Mouse (Mus musculus): ENCODE measurements at regions not wholly inside any gene's neighbourhood (a gene's known extent, or its start where the extent isn't known, plus 50 kb on each side); places are given as distances from the start of the nearest gene placed in this dataset.
"Not testable (repeated sequence)": the region's sequence is repeated elsewhere in the genome, so short reads cannot be mapped to it uniquely, and the experiment has no call there.

DNA sequence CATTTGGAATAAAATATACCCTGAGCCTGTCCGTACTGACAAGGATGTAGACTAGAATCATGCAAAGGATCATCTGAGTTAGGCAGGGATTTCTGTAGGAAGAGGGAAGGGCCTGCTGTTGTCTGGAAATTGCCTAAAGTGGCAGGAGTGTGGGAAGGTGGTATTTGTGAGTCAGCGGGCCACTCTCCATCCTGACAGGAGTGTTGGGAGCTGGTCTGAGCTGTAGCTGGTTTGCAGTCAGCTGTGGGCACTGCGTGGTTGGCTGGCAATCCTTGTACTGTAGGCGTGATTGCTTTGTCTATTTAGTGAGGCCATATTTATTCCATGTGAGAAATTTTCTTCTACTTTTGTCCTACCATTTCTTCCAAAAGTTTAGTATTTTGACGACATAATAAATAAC lies 524.2 kb upstream of the BB014433 start:
- ATAC-seq (ENCODE audit: low FRiP score, low read depth) = no peak
- Histone ChIP-seq H3K4me1 (replicated peaks) (no peaks in the 10 kb centered on the region), H3K27ac (replicated peaks) (no peak overlapping the region), H3K36me3 (no peaks in the 10 kb centered on the region), H3K4me2 (no peak overlapping the region), H3K27me3 (no peaks in the 10 kb centered on the region), H3K9me3 (no peaks in the 10 kb centered on the region), H3K9ac (no peak overlapping the region), H3K4me3 (no peak overlapping the region)
- 90% methylated on average over 5 of the region's 5 CpGs for whole genome bisulfite sequencing

DNA sequence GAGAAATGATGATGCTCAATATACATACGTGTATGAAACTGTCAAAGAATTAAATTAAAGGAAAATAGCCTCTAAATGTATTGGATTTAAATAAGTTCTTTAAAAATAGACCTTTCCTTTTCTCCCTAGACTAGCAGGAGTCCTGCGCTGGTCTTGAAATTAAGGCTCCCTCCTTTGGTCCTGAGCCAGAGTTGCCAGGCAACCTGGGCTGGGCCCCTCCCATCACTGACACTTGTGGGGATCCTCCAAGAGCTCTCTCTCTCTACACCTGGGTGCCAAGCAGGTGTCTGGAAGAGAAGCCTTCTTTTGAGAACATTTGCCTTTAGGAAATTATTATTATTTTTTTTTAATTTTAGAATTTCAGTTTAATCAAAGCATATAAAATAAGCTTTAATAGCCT lies 521.9 kb upstream of the BB014433 start:
- 65% methylated on average over 2 of the region's 2 CpGs for WGBS
- H3K9ac ChIP-seq = no peak overlapping the region

DNA sequence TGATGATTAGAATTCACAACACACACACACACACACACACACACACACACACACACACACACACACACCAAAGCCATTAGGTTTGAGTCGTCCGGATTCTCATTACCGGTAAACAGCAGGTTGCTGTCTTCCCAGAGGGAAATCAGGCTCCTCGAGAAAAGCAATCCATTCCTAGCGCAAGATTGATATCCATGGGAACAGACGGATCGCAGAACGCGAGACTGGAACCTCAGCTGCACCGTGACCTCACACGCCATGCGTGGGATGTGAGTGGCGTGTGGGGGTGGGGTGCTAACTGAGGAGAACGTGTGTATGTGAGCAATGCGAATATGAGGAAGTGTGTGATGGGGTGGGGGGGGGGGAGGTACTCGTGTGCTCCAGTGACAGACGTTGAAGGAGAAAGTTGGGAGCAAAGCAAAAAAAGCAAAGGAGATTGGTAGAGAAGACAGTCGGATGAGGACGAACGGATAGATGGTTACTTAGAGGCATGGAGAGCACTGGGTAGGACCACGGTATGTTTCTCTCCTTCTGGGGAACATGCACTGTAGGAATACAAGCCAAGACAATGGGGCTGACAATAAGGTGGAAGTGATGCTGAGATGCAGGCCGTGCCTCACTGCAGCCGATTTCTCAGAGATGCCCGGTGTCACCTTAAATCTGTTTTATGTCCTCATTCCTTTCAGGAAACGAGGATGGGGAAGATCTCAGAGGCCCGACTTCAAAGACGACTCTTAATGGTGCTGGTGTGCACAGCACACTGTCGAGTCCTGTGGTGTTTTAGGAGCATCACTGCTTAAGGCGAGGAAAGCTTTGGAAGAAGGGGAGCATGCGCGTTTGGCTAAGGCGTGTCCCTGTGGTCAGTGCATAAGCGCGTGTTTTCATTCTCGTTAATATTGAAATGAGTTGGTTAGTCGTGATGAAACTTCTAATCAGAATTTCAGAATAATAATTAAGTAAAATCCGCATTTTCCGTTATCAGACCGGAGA lies 516.7 kb upstream of the BB014433 start:
- peak overlapping the region; percentile 34 for H3K4me2 ChIP-seq

More for the DNA sequence above, 521.9 kb upstream of the BB014433 start:
- Histone ChIP-seq H3K36me3 (no peaks in the 10 kb centered on the region), H3K4me1 (replicated peaks) (peaks cover 3% of the 10 kb centered on the region), H3K9me3 (no peaks in the 10 kb centered on the region), H3K4me3 (no peak overlapping the region), H3K27ac (replicated peaks) (no peak overlapping the region), H3K27me3 (no peaks in the 10 kb centered on the region), H3K4me2 (no peak overlapping the region)
- no peak for ATAC-seq (ENCODE audit: low FRiP score, low read depth)

DNA sequence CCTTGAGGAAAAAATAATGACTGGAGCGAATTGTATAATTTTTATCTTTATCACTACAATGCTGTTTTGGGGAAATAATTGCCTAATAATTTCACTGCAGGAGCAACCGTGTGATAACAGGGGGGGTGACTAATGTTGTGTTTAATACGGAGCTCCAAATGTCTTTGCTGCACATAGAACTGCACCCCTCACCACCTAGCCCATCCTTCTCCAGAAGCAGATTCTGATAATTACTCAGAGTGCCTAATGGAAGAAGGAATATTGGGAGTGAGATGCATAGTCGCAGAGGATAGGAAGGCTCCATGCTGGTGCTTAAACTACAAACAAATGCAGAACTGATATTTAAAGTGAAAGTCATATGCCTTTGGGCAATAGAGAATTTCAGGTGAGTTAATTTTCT lies 486.1 kb upstream of the BB014433 start:
- Histone ChIP-seq H3K27me3 (no peaks in the 10 kb centered on the region), H3K36me3 (no peaks in the 10 kb centered on the region), H3K9me3 (no peaks in the 10 kb centered on the region), H3K4me2 (no peak overlapping the region), H3K4me1 (replicated peaks) (no peaks in the 10 kb centered on the region), H3K4me3 (no peak overlapping the region), H3K9ac (no peak overlapping the region), H3K27ac (replicated peaks) (no peak overlapping the region)
- WGBS = 66% methylated on average over 4 of the region's 4 CpGs
- ATAC-seq (ENCODE audit: low FRiP score, low read depth) = peak; percentile 61; the same call in 1 of the 2 replicates

More for the DNA sequence above, 516.7 kb upstream of the BB014433 start:
- peaks cover 5% of the 10 kb centered on the region for H3K4me1 ChIP-seq (replicated peaks)
- H3K9ac ChIP-seq = no peak overlapping the region
- H3K9me3 ChIP-seq = no peaks in the 10 kb centered on the region
- H3K36me3 ChIP-seq = no peaks in the 10 kb centered on the region
- no peak overlapping the region for H3K4me3 ChIP-seq
- peak; percentile 61; the same call in 1 of the 2 replicates for ATAC-seq (ENCODE audit: low FRiP score, low read depth)
- H3K27me3 ChIP-seq = no peaks in the 10 kb centered on the region
- no peak overlapping the region for H3K27ac ChIP-seq (replicated peaks)
- WGBS = 65% methylated on average over 39 of the region's 39 CpGs

DNA sequence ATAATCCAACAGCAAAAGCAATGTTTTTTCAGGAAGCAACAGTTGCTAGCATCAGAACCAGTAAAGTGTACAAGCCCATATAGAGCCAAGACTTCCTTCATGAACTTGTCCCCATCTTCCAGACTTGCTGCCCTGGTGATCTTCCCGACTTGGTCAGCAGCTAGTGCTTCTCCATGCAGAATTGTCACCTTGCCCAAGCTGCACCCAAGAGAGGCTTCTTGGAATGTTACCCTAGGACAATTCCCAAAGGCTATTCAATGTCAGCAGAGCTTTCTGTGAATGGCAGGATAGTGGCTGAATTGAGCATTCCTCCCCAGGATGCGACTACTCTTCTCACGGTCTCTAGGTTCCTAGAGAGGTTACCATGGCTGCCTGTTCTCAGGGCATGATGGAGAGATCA lies 479.6 kb upstream of the BB014433 start:
- H3K4me2 ChIP-seq = no peak overlapping the region
- H3K9ac ChIP-seq = no peak overlapping the region
- no peak overlapping the region for H3K4me3 ChIP-seq
- no peaks in the 10 kb centered on the region for H3K4me1 ChIP-seq (replicated peaks)
- no peak for ATAC-seq (ENCODE audit: low FRiP score, low read depth)
- no peaks in the 10 kb centered on the region for H3K36me3 ChIP-seq
- WGBS = 90% methylated on average over 3 of the region's 3 CpGs
- H3K9me3 ChIP-seq = no peaks in the 10 kb centered on the region
- H3K27me3 ChIP-seq = no peaks in the 10 kb centered on the region
- no peak overlapping the region for H3K27ac ChIP-seq (replicated peaks)

DNA sequence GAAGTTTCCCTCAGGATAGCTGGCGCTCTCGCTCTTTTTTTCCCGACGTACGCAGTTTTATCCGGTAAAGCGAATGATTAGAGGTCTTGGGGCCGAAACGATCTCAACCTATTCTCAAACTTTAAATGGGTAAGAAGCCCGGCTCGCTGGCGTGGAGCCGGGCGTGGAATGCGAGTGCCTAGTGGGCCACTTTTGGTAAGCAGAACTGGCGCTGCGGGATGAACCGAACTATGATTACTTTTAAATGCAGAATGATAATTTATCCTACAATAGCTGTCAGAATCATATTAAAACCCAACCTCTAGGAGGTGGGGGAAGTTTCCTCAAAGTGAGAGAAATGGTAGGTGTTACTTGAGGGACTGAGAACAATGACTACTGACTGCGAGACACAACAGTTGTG lies 474.0 kb upstream of the BB014433 start:
- H3K27me3 ChIP-seq; H3K36me3 ChIP-seq; H3K4me3 ChIP-seq; H3K4me1 ChIP-seq (replicated peaks); H3K4me2 ChIP-seq; ATAC-seq (ENCODE audit: low FRiP score, low read depth); H3K9ac ChIP-seq; H3K27ac ChIP-seq (replicated peaks); H3K9me3 ChIP-seq: not testable (repeated sequence)
- 69% methylated on average over 19 of the region's 19 CpGs for WGBS

DNA sequence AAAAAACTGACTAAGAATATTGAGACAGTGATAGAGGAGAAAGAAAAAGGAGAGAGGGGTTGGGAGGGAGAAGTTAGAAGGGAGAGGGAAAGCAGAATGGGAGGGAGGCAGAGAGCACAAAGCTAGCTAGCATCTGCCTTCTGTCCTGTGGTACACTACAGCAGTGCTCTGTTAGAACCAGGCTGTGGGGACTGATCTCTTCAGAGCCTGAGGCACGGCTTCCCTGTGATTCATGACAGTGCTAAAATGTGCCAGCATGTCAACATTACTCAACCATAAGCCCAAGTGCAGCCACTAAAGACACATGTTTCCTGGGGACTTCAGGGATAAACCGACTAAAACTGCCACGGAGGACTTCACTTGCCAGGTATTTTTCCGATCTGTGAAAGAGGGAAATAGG lies 455.1 kb upstream of the BB014433 start:
- Histone ChIP-seq H3K27ac (replicated peaks) (no peak overlapping the region), H3K4me3 (no peak overlapping the region), H3K27me3 (no peaks in the 10 kb centered on the region), H3K9ac (no peak overlapping the region), H3K4me1 (replicated peaks) (no peaks in the 10 kb centered on the region), H3K4me2 (no peak overlapping the region), H3K36me3 (no peaks in the 10 kb centered on the region), H3K9me3 (no peaks in the 10 kb centered on the region)
- WGBS = 80% methylated on average over 4 of the region's 4 CpGs
- ATAC-seq (ENCODE audit: low FRiP score, low read depth) = no peak

DNA sequence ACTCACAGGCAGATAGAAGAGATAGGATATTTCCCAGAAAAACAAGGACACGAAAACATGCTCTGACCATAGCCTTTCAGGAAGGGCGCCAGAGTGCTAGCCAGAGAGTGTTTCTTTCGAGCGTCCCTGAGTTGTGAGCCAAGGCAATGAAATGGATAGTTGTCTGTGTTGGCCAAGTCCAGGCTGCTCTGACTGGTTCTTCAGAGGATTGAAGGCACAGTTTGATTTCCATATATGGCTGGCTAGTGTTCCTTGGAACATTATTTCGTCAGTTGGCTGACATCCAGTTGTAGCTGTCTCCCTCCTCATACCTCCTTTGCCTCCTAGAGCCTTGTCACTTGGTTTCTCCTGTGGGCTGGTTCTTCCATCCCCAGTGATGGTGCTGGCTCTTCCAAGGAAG lies 451.7 kb upstream of the BB014433 start:
- Histone ChIP-seq H3K36me3 (no peaks in the 10 kb centered on the region), H3K9ac (no peak overlapping the region), H3K4me3 (no peak overlapping the region), H3K27me3 (no peaks in the 10 kb centered on the region), H3K9me3 (no peaks in the 10 kb centered on the region), H3K4me2 (no peak overlapping the region), H3K27ac (replicated peaks) (no peak overlapping the region), H3K4me1 (replicated peaks) (no peaks in the 10 kb centered on the region)
- ATAC-seq (ENCODE audit: low FRiP score, low read depth) = no peak
- 80% methylated on average over 5 of the region's 5 CpGs for WGBS

DNA sequence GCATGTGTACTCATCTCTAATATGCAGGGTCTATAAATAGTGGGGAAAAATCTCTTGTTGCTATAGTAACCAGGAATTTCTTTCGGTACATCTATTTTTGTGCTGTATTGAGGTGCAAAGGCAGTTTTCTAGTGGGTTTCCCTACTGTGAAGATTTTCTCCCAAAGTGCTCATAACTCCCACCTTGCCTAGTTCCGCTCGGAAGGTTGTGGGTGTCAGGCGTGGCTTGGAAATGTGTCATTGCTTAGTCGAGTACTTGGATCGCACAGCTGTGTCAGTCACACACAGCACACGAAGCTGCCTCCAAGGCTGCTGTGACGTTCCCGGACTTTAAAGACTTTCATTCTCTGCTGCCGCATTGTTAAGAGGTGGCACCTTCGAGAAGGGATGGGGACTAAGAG lies 450.4 kb upstream of the BB014433 start:
- H3K9me3 ChIP-seq = no peaks in the 10 kb centered on the region
- no peak overlapping the region for H3K9ac ChIP-seq
- H3K36me3 ChIP-seq = no peaks in the 10 kb centered on the region
- no peak overlapping the region for H3K4me3 ChIP-seq
- H3K4me1 ChIP-seq (replicated peaks) = no peaks in the 10 kb centered on the region
- ATAC-seq (ENCODE audit: low FRiP score, low read depth) = 0 out of 2 replicates have a peak, but pooled peaks have one; percentile 19
- H3K4me2 ChIP-seq = no peak overlapping the region
- H3K27ac ChIP-seq (replicated peaks) = 0 out of 2 replicates have a peak overlapping the region, but pooled peaks have one; percentile 2
- 63% methylated on average over 11 of the region's 11 CpGs for WGBS
- H3K27me3 ChIP-seq = no peaks in the 10 kb centered on the region

DNA sequence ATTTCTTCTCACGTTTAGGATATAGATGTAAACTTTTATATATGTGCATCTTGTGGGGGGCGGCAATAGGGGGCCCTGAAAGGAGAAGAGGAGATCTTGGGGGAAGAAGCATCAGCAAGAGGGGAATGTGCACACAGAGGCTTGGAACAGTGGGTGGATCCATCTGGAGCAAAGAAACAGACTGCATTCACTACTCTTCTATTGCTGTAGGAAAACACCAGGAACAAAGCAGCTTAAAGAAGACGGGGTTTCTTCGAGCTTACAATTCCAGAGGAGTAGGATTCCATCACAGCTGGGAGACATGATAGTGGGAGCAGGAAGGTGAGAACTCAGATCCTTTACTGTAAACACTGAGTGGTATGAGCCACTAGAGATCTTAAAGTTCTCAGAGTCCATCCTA lies 444.9 kb upstream of the BB014433 start:
- no peak overlapping the region for H3K9ac ChIP-seq
- no peaks in the 10 kb centered on the region for H3K27me3 ChIP-seq
- H3K9me3 ChIP-seq = no peaks in the 10 kb centered on the region
- no peaks in the 10 kb centered on the region for H3K36me3 ChIP-seq
- H3K27ac ChIP-seq (replicated peaks) = no peak overlapping the region
- no peak overlapping the region for H3K4me3 ChIP-seq
- ATAC-seq (ENCODE audit: low FRiP score, low read depth) = no peak
- H3K4me2 ChIP-seq = no peak overlapping the region
- H3K4me1 ChIP-seq (replicated peaks) = no peaks in the 10 kb centered on the region
- 80% methylated on average over 4 of the region's 4 CpGs for WGBS

DNA sequence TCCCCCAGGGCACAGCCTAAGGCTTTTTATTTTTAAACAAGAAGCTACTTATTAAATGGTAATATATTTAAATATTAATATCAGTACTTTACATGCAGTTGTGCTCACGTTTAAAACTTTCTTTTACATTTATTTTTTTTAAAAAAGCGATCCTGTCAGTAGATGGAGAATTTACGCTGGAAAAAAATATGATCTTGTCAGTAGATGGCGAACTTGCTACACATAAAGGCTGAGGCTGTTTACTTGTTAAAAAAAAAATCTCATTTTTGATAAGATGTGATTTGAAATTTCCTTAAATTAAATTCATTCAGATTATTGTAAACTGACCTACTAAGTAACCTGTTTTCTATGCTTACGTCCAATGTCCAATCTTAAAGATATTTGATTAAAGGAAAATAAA lies 441.7 kb upstream of the BB014433 start:
- H3K27ac ChIP-seq (replicated peaks) = no peak overlapping the region
- no peaks in the 10 kb centered on the region for H3K36me3 ChIP-seq
- no peaks in the 10 kb centered on the region for H3K4me1 ChIP-seq (replicated peaks)
- H3K9ac ChIP-seq = no peak overlapping the region
- ATAC-seq (ENCODE audit: low FRiP score, low read depth) = no peak
- H3K9me3 ChIP-seq = no peaks in the 10 kb centered on the region
- H3K4me2 ChIP-seq = no peak overlapping the region
- no peak overlapping the region for H3K4me3 ChIP-seq
- no peaks in the 10 kb centered on the region for H3K27me3 ChIP-seq
- 63% methylated on average over 5 of the region's 5 CpGs for WGBS

DNA sequence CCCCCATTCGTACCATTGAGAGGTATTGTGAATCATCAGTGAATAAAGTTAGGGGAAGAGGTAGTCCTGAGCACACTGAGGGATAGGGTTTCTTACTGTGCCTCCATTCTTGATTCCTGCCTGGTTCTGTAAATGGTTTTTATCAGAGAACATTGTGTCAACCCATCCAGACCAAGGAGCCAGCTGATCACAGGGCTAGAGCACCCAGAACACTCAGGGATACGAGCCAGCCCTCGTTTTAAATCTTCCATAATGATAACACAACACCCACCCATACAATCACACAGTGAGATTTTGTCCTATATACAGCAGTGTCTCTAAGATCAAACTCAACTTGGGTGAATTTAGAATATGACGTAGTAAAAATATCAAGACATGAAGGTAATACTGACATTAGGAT lies 424.7 kb upstream of the BB014433 start:
- Histone ChIP-seq H3K9ac (no peak overlapping the region), H3K27ac (replicated peaks) (no peak overlapping the region), H3K4me1 (replicated peaks) (no peaks in the 10 kb centered on the region), H3K4me3 (no peak overlapping the region), H3K36me3 (no peaks in the 10 kb centered on the region), H3K4me2 (no peak overlapping the region), H3K9me3 (no peaks in the 10 kb centered on the region), H3K27me3 (no peaks in the 10 kb centered on the region)
- no peak for ATAC-seq (ENCODE audit: low FRiP score, low read depth)
- 86% methylated on average over 4 of the region's 4 CpGs for WGBS

Measured in hindbrain, embryonic 15.5 days (tissue).